Mouse (Mus musculus) bone marrow, adult 2 months (tissue): ENCODE measurements at regions not wholly inside any gene's neighbourhood (a gene's known extent, or its start where the extent isn't known, plus 50 kb on each side); places are given as distances from the start of the nearest gene placed in this dataset.

Experiments
- CTCF ChIP-seq: fragments of 200-500 bp; IDR thresholded peaks from 2 replicates; pipeline ENCODE4 v1.5.1; 2011; ENCODE audit warnings: low read length, control low read depth; ENCODE audit not compliant: control insufficient read depth, insufficient read depth
- POLR2A ChIP-seq: fragments of 200-500 bp; IDR thresholded peaks from 2 replicates; pipeline ENCODE4 v1.6.1; 2011; ENCODE audit warnings: low read depth, mild to moderate bottlenecking, control low read depth, low read length, borderline replicate concordance; ENCODE audit not compliant: control insufficient read depth

DNA sequence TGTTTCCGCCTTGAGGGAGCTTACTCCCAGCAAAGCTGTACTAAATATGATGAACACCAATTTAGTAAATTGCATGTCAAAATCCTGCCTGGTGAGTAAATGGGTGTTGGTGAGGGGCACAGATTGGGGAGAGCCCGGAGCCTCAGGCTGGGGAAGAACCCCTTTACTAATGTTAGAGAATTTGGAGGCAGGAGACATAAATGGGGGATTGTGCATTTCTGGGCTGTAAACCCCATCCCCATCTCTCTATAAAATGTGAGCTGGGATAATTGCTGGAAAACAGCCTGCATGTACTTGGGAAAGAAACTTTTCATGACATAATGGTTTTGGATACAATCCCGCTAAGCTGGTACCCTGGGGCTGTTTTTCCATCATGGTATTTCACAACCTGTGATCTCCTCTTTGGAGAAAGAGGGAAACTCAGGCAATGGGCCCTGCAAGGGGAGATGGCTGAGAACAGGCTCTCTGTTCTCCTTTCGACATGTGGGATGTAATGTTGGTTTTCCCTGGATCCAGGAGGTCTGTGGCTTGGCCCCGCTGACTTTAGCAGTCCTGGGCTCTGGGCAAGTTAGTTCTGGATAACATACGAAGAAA, 140.3 kb upstream of the Tmem45b start:
- TF ChIP-seq POLR2A (no peak), CTCF (no peak)
